Mouse (Mus musculus) left cerebral cortex, adult 2 months (tissue): ENCODE results near the gene Slc22a14. TPM values are rescaled to one million over a fixed set of nuclear protein-coding genes. Genes with fewer than 3 reads are reported as not detected.
A peak's percentile ranks its signal among the peaks of the same experiment; 100 is the strongest.
"Not testable (repeated sequence)": the region's sequence is repeated elsewhere in the genome, so short reads cannot be mapped to it uniquely, and the experiment has no call there.

Experiments
- DNase-seq, 2 experiments: peaks; one replicate each; pipeline ENCODE4 v3.0.0; 2021 to 2022; ENCODE audit warnings: low spot score in 2 of 2, mixed read lengths in 1 of 2; ENCODE audit errors: extremely low spot score in 1 of 2
- H3K27ac ChIP-seq: fragments of 200-600 bp; 2 replicates; pipeline ENCODE4 v1.8.1; 2022
- H3K4me3 ChIP-seq: fragments of 200-600 bp; 2 replicates; pipeline ENCODE4 v1.8.1; 2022
- CTCF ChIP-seq: fragments of 200-600 bp; IDR thresholded peaks from 2 replicates; pipeline ENCODE4 v1.8.1; 2022; ENCODE audit warnings: antibody characterized with exemption, mild to moderate bottlenecking, moderate library complexity
- intact Hi-C: fragments of 180-260 bp; cut with DNase I; formaldehyde crosslinking; loops from one replicate; pipeline ENCODE4 v1.15.1; 2025
- total RNA-seq, 2 experiments: library from RNA; stranded (reverse); gene quantifications; 2 replicates each; pipeline ENCODE4 v1.2.3; 2021

Slc22a14 gene
- total RNA-seq, 2 experiments from 2014 or later = not detected

GRCm38 (mm10) chr9:119388956-119389355, 23.6 kb upstream of the Slc22a14 start:
- no peak for TF ChIP-seq CTCF

GRCm38 (mm10) chr9:119382603-119383002, 17.2 kb upstream of the Slc22a14 start:
- Histone ChIP-seq H3K4me3 (no peak overlapping the region), H3K27ac (no peak overlapping the region)
- intact Hi-C loops = no loop called here
- DNase-seq = peak in 1 of 2 experiments; percentile 26
- no peak for TF ChIP-seq CTCF

More at GRCm38 (mm10) chr9:119388956-119389355, 23.6 kb upstream of the Slc22a14 start:
- intact Hi-C loops = no loop called here
- Histone ChIP-seq H3K27ac (no peak overlapping the region), H3K4me3 (no peak overlapping the region)
- no peak for DNase-seq

GRCm38 (mm10) chr9:119378231-119378630, 12.9 kb upstream of the Slc22a14 start:
- no peak for TF ChIP-seq CTCF
- no peak for DNase-seq
- no peak overlapping the region for H3K4me3 ChIP-seq
- intact Hi-C loops = no loop called here
- no peak overlapping the region for H3K27ac ChIP-seq

GRCm38 (mm10) chr9:119375556-119375955, 10.2 kb upstream of the Slc22a14 start:
- Histone ChIP-seq H3K4me3 (no peak overlapping the region), H3K27ac (no peak overlapping the region)
- TF ChIP-seq CTCF = no peak
- no peak for DNase-seq
- intact Hi-C loops = no loop called here

GRCm38 (mm10) chr9:119375008-119375407, 9.7 kb upstream of the Slc22a14 start:
- no peak for DNase-seq
- intact Hi-C loops = no loop called here
- no peak for TF ChIP-seq CTCF
- no peak overlapping the region for H3K4me3 ChIP-seq
- H3K27ac ChIP-seq = no peak overlapping the region

- H3K4me3 ChIP-seq = no peak overlapping the region
- intact Hi-C loops = no loop called here
- no peak overlapping the region for H3K27ac ChIP-seq
- DNase-seq = no peak
- TF ChIP-seq CTCF = no peak
Observed at GRCm38 (mm10) chr9:119371251-119371650, 5.9 kb upstream of the Slc22a14 start.

GRCm38 (mm10) chr9:119370770-119371169, 5.4 kb upstream of the Slc22a14 start:
- DNase-seq, H3K4me3 ChIP-seq, intact Hi-C loops, H3K27ac ChIP-seq: not testable (repeated sequence)
- peak; percentile 18; the same call in 1 of the 2 replicates for TF ChIP-seq CTCF

GRCm38 (mm10) chr9:119368367-119368766, 3.0 kb upstream of the Slc22a14 start:
- intact Hi-C loops = no loop called here
- DNase-seq = no peak
- no peak for TF ChIP-seq CTCF
- H3K4me3 ChIP-seq = no peak overlapping the region
- H3K27ac ChIP-seq = no peak overlapping the region

GRCm38 (mm10) chr9:119363229-119363628, 2.1 kb downstream of the Slc22a14 start:
- H3K4me3 ChIP-seq = no peak overlapping the region
- H3K27ac ChIP-seq = no peak overlapping the region
- intact Hi-C loops = no loop called here
- no peak for TF ChIP-seq CTCF
- DNase-seq = no peak

- intact Hi-C loops = no loop called here
- Histone ChIP-seq H3K4me3 (no peak overlapping the region), H3K27ac (no peak overlapping the region)
- no peak for DNase-seq
- TF ChIP-seq CTCF = no peak
Observed at GRCm38 (mm10) chr9:119361416-119361815, 3.9 kb downstream of the Slc22a14 start.

- intact Hi-C loops = no loop called here
- DNase-seq = no peak
- TF ChIP-seq CTCF = no peak
- H3K27ac ChIP-seq = no peak overlapping the region
- H3K4me3 ChIP-seq = peak overlapping the region; percentile 67
Observed at GRCm38 (mm10) chr9:119358058-119358429, 7.3 kb downstream of the Slc22a14 start.

GRCm38 (mm10) chr9:119357331-119358057, 7.9 kb downstream of the Slc22a14 start, which contains the start of gene Xylb:
Gene Xylb, plus strand, starts transcription at chr9:119357381.
- DNase-seq = peak; percentile 88 to 91
- H3K4me3 ChIP-seq = peak within 1 kb of the TSS; percentile 67
- peak; percentile 83 for TF ChIP-seq CTCF
- intact Hi-C loops = loop anchor here (1.0 to 2.0 kb wide), 2 partner anchors 45 to 73 kb away; partner anchors contain the start of gene Acvr2b
- H3K27ac ChIP-seq = peak within 1 kb of the TSS; percentile 50; the same call in 1 of the 2 replicates

GRCm38 (mm10) chr9:119355943-119356342, 9.4 kb downstream of the Slc22a14 start:
- intact Hi-C loops = loop anchor here (2.0 kb wide), 1 partner anchor 47 kb away; the partner anchor contains the start of gene Acvr2b
- no peak for DNase-seq
- no peak for TF ChIP-seq CTCF
- Histone ChIP-seq H3K4me3 (no peak overlapping the region), H3K27ac (peak overlapping the region; percentile 50; the same call in 1 of the 2 replicates)
